Mouse (Mus musculus) embryo, embryonic 11.5 days (tissue): ENCODE results near the gene Gm40193.
"Not testable (repeated sequence)": the region's sequence is repeated elsewhere in the genome, so short reads cannot be mapped to it uniquely, and the experiment has no call there.

ENCODE experiments used
- DNase-seq: peaks from one replicate; pipeline ENCODE4 v3.0.0-alpha.2; 2012; ENCODE audit warnings: low read depth, low spot score

Gm40193 gene

DNA sequence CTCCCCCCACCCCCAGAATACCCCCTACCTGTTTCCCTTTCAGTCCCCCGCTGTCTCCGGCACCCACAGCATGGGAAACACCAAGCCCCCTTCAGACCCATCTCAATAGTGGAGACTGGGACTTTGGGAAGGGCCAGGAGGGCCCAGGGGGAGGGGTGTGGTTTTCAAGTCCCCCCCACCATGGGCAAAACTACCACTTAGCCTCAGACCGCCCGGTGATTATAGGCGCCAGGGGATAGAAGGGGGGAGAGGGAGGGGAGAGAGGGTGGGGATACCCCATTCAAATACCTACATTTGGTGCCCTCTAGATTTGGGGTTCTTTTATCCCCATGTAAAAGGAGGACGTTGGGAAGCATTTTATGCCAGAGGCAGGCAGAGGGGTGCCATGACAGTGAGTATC, at the start of gene Gm40193:
Gm40193 (minus strand) TSS at position 101 of the 400 bp plus-strand sequence.
- no peak for DNase-seq

GRCm38 (mm10) chr11:70582196-70582595, 49.5 kb upstream of the Gm40193 start:
- DNase-seq = no peak

DNA sequence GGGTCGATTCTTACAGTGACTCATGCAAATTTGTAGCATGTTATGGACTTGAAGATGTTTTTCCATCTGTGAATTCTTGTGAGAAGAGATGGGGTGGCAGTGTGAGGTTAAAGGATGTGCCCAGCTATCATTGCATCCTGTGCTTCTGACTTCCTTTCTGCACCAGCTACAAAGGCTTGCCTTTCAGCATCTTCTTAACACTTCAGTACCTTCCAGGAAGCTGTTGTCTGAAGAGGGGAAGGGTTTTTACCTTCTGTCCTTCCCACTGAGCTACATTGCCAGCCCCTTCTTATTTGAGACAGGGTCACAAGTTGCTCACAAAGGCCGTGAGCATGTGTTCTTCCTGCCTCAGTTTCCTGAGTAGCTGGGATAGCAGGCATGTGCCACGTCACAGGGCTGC, 48.2 kb upstream of the Gm40193 start:
- no peak for DNase-seq

DNA sequence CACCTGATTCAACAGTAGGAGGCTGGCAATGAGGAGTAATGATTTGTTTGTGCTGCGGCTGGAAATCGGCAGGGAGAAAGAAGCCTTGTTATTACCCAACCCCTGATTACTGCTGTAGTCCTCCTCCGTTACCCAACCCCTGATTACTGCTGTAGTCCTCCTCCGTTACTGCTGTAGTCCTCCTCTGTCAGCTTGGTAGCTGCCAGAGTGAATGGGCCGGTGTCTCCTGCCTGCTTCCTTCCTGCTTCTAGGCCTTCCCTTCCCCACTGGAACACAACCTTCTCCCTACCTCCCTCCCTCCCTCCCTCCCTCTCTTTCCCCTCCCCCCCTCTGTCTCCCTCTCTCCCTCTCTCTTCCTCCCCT, 47.6 kb upstream of the Gm40193 start:
- no peak for DNase-seq

DNA sequence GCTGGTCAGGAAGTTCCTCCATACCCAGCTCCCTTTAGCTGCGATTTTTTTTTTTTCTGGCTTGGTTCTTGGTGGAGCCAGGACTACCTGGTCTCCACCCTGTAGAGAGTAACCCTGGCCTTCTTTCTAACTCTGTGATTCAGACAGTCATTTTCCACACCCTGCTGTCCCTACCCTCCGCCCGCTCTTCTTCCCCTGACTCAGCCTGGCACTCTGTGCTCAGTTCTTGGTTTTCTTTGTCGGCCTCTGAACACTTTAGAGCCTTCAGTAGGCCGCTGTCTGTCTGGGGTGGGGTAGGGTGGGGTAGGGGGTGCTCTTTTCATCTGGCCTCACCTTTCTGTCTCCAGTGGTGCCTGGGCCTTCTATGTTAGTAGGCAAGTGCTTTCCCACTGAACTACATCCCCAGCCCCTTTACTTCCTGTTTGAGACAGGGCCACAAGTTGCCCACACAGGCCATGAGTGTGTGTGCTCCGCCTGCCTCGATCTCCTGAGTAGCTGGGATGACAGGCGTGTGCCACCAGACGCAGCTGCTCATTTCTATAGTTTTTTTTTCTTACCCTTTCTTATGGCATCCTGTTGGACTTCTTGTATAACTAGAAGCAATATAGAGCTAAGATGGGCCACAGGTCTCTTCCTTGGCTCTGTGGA, 47.1 kb upstream of the Gm40193 start:
- DNase-seq = no peak

GRCm38 (mm10) chr11:70578962-70579361, 46.2 kb upstream of the Gm40193 start:
- DNase-seq = no peak

DNA sequence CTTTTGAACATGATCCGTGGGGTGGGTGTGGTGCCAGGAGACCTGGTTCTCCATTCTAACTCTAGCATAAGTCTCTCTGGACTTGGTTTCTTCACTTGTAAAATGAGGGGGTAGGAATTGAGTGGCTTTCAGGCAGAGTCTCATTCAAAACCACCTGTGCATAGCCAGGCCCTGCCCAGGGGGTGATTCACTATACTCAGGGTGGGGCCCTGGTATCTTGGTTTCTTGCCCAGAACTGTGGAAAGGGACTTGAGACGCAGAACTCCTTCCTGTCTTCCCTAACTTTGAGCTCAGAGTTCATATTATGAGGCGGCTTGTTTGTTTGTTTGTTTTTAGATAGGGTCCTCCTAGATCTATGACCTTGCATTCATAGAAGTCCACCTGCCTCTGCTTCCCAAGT, 44.5 kb upstream of the Gm40193 start:
- DNase-seq = no peak

GRCm38 (mm10) chr11:70573872-70574271, 41.1 kb upstream of the Gm40193 start:
- DNase-seq = no peak

DNA sequence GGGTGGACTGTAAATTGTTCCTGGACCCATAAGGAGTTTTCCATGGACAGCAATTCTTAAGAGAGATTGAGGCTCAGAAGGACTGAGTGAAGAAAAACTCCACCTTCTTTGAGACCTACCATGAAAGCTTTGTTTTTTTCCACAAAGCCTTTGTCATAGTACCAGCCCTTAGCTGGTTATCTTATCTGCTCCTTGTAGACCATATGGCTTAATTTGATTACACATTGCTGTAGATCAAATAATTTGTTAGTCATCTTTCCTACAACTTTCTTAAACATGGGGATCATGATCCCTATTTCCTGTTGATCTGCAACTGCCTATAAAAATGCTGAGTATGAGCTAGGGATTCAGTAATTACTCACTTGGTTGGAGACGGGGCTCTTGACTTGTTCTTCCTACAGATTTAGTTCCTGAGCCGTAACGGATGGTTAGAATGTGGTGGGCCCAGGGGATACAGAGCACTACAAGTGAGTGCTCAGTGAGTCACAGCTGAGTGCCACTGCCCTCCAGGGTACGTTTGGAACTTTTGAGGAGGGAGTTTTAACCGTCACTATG, 39.7 kb upstream of the Gm40193 start:
- DNase-seq = no peak

DNA sequence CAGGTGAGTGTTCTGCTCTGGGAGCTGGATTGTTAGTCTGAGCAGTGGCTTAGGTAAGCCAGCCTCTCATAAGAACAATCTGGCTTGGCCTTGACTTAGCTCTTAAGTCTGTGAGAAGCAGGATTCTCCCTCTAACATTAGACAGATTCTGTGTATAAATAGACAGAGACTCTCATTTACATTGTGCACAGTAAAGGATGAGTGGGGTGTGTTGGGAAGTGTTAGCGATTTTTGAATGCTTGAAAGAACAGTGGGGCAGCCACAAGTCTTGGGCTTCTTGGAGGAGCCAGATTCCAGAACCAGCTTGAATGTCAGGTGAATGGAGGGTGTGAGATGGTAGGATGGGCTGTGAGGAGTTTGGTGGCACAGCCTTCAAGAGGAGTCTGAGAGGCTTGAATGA, 38.9 kb upstream of the Gm40193 start:
- DNase-seq = no peak

DNA sequence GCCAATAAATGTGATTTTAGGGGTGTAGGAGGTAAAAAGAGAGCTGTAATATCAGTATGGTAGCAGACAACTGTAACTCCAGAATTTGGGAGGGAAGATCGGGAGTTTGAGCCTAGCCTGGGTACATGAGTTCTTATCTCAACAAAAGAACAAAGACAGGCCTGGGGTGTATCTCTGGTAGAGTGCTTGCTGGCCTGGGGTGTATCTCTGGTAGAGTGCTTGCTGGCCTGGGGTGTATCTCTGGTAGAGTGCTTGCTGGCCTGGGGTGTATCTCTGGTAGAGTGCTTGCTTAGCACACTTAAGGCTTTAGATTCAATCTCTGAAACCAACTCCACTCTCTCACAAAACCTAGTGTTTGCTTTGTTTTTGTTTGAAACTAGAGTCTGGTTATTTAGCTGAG, 37.9 kb upstream of the Gm40193 start:
- DNase-seq = not testable (repeated sequence)

DNA sequence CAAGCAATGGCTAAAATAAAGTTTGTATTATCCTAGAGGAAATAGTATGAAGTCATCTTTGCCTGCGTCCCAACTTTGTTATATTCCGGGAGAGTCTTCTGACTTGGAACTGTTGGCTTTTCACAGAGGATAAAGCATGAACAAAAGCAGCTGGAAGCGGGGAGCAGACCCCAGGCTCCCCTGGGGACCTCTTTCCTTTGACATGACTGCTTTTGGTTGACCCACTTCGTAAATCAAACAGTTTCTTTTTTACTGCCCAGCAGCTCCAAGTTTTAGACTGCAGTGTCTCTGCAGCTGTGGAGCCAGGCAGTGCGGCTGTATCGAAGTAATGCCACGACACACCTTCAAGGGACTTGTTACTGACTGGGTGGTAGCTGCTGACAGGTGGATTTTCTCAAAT, 33.8 kb upstream of the Gm40193 start:
- peak; percentile 13 for DNase-seq

GRCm38 (mm10) chr11:70564276-70564873, 31.6 kb upstream of the Gm40193 start:
- no peak for DNase-seq

GRCm38 (mm10) chr11:70563470-70564275, 30.9 kb upstream of the Gm40193 start:
- peak; percentile 26 for DNase-seq

- DNase-seq = peak; percentile 9
Measured at GRCm38 (mm10) chr11:70562995-70563469, 30.3 kb upstream of the Gm40193 start.

DNA sequence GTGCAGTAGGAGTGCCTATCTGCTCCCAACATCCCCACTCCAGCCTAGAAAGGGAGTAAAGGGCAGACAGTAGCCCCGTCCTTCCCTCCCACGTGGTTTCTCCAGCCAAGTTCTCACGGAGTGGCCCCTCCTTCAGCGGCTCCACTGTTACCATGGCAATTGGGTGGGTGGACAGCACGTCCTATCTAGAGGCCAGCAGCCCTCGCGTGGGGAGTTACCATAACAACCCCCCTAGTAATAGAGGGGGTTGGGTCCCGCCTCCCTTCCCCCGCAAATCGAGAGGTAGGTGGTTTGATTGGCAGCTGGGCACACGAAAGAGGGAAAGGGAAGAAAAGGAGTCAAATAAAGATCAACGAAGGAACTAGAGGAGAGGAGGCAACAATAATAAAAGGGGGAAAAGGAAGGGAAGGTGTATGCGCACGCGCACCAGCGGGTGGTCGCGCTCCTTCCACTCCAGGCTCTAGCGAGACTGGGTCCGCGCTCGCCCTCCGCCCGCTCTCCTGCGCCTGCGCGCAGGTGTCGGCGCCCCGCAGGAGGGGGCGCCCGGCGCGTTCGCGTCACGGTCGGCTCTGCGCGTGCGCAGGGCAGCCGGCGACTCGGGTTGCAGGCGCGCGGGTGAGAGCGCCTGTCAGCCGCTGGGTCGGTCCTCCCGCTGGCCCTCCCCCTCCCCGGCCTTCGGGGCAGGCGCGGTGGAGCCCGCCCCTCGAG, 29.7 kb upstream of the Gm40193 start, which contains the start of gene Mink1:
Mink1 (plus strand) TSS at position 595 of the 708 bp plus-strand sequence.
- DNase-seq = peak; percentile 93

DNA sequence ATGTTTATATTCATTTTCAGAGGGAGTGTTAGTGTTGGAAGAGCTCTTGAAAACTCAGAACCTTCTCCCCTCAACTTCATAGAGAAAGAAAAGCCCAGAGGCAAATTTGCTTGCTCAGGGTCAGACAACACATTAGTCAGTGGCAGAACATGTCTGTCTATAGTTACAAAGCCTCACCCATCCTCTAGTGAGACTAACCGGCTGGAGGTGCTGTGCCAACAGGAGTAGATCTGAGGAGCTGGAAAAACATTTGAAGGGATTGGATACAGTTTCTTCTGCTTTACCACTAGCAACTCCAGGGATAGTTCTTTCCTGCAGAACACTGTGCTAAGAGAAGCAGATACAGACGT, 29.2 kb upstream of the Gm40193 start:
- DNase-seq = no peak

DNA sequence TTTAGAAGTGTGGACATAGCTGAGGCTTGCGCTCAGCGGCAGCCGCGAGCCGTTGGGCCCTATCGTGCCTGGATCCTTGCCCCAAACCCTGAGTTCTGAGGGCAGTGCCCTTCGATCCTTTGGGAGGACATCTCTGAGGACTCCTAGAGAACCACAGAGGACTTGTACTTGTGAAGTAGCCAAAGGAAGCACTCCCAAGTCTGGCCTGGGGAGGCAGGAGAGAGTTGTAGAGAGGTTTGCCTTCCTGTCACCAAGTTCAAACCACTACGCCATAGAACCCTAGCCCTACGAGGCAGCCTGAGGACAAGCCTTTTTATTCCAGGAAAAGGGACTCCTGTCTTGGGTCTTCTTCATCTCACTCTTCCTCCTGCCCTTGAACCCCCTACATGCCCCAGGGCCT, 24.8 kb upstream of the Gm40193 start:
- no peak for DNase-seq

GRCm38 (mm10) chr11:70553940-70554339, 21.2 kb upstream of the Gm40193 start:
- no peak for DNase-seq

GRCm38 (mm10) chr11:70551526-70551925, 18.8 kb upstream of the Gm40193 start:
- DNase-seq = no peak

DNA sequence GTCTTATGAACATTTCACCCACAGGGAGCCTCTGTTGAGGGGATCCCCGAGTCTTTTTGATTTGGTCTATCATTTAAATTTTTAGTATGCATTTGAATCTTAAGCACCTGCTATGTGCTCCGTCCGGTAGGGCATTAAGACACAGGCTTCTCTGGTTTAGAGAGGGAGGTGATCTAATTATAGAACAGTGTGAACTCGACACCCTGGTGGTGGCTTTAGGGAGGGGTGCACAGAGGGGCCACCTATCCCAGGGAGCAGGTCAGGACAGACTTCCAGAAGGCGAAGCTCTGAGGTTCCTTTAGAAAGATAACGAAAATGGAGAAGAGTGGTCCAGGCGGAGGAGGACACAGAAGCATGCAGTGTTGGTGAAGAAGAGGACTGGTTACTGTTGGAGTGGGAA, 11.8 kb upstream of the Gm40193 start:
- DNase-seq = no peak

- DNase-seq = no peak
Measured at GRCm38 (mm10) chr11:70541415-70541814, 8.7 kb upstream of the Gm40193 start.
